ENCODE assay signal across 15 mouse cellular contexts in the genomic region with DNA sequence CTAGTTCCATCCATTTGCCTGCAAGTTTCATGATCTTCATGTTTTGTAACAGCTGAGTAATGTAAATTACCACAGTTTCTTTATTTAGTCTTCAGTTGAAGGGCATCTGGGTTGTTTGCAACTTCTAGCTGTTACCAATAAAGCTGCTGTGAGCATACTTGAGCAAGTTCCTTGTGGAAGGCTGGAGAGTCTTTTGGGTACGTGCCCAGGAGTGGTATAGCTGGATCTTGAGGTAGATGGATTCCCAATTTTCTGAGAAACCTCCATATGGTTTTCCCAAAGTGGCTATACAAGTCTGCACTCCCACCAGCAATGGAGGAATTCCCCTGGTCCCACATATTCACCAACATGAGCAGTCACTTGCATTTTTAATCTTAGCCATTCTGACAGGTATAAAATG.
"Had no signal": no experiment of that assay in that cellular context is flagged by ENCODE, and none has a peak within 500 bp of the region (broad histone marks: within the 10 kb centered on the region; RNA-seq: fewer than 3 reads in every experiment).

No protein-coding gene starts in this region.

- DNase-seq: gastrocnemius, postnatal 14 days; gastrocnemius, postnatal 36 days; heart, adult 11 months; heart, adult 2 months; heart, postnatal 14 days; heart, postnatal 36 days; kidney, adult 11 months; kidney, adult 2 months; kidney, adult 9 months; kidney, postnatal 14 days; kidney, postnatal 4 days; liver; liver, embryonic 13.5 days had no signal

- ATAC-seq: hindbrain, postnatal 0 days; intestine, embryonic 16.5 days had no signal
